In genomic region chr3:79784362-79784736, GRCm38 (mm10) we compare ENCODE assay signal across 8 mouse cellular contexts. TPM values are rescaled to one million over a fixed set of nuclear protein-coding genes. Genes with fewer than 3 reads are reported as not detected.
A peak's percentile ranks its signal among the peaks of the same experiment; 100 is the strongest.
DNase-seq lines count a peak whose midpoint lies in the region; ATAC-seq lines count a peak whose summit lies in the region.

No protein-coding gene starts in this region.

- peak; percentile 68 for ATAC-seq in kidney, embryonic 14.5 days (ENCODE audit: low FRiP score, low TSS enrichment)
- no peak for ATAC-seq in intestine, embryonic 14.5 days (replicated peaks; ENCODE audit: low FRiP score, low TSS enrichment, low read depth)
- peak; percentile 44; the same call in 1 of the 2 replicates for ATAC-seq in neural tube, embryonic 12.5 days (ENCODE audit: low FRiP score, low read depth)
- ATAC-seq in granulocyte monocyte progenitor cell, adult 5-6 weeks (replicated peaks; ENCODE audit: poor library complexity, severe bottlenecking): no peak

- H3K9me3 ChIP-seq in kidney, embryonic 14.5 days (ENCODE audit: control insufficient read depth, low read length): no peaks in the 10 kb centered on the region
- no peaks in the 10 kb centered on the region for H3K9me3 ChIP-seq in intestine, embryonic 14.5 days (ENCODE audit: control insufficient read depth, low read length)
- H3K9me3 ChIP-seq in neural tube, embryonic 12.5 days: no peaks in the 10 kb centered on the region

- peaks cover 6% of the 10 kb centered on the region; the same call in 1 of the 2 replicates for H3K4me1 ChIP-seq in kidney, embryonic 14.5 days (ENCODE audit: control insufficient read depth, insufficient read depth, low read length)
- peaks cover 9% of the 10 kb centered on the region; the same call in 1 of the 2 replicates for H3K4me1 ChIP-seq in intestine, embryonic 14.5 days (replicated peaks; ENCODE audit: control insufficient read depth, insufficient read depth, low read length)
- no peaks in the 10 kb centered on the region for H3K4me1 ChIP-seq in neural tube, embryonic 12.5 days

- peak overlapping the region; percentile 24 for H3K4me2 ChIP-seq in kidney, embryonic 14.5 days (replicated peaks; ENCODE audit: low read depth, low read length)
- H3K4me2 ChIP-seq in intestine, embryonic 14.5 days (ENCODE audit: low read length): peak overlapping the region; percentile 41
- no peak overlapping the region; the same call in 1 of the 2 replicates for H3K4me2 ChIP-seq in neural tube, embryonic 12.5 days (replicated peaks)

- no peaks in the 10 kb centered on the region for H3K36me3 ChIP-seq in kidney, embryonic 14.5 days (ENCODE audit: control insufficient read depth, insufficient read depth, low read length)
- H3K36me3 ChIP-seq in intestine, embryonic 14.5 days (ENCODE audit: control insufficient read depth, insufficient read depth, low read length): no peaks in the 10 kb centered on the region
- H3K36me3 ChIP-seq in neural tube, embryonic 12.5 days: no peaks in the 10 kb centered on the region

- no peak for DNase-seq in kidney, adult 11 months
- peak; percentile 41 for DNase-seq in embryo, embryonic 11 days
- DNase-seq in intestine, embryonic 14.5 days (ENCODE audit: low spot score): no peak
- no peak for DNase-seq in urinary bladder, postnatal 36 days (ENCODE audit: low spot score in 2 of 2)
- no peak for DNase-seq in T-cell, adult 2 months (ENCODE audit: low spot score)

- no peaks in the 10 kb centered on the region for H3K27me3 ChIP-seq in kidney, embryonic 14.5 days (ENCODE audit: control insufficient read depth, insufficient read depth, low read length)
- no peaks in the 10 kb centered on the region for H3K27me3 ChIP-seq in intestine, embryonic 14.5 days (replicated peaks; ENCODE audit: control insufficient read depth, insufficient read depth, low read length)
- no peaks in the 10 kb centered on the region for H3K27me3 ChIP-seq in neural tube, embryonic 12.5 days (replicated peaks)

- no peak overlapping the region for H3K9ac ChIP-seq in kidney, embryonic 14.5 days (ENCODE audit: low read depth, low read length)
- no peak overlapping the region for H3K9ac ChIP-seq in intestine, embryonic 14.5 days (ENCODE audit: low read length)
- no peak overlapping the region for H3K9ac ChIP-seq in neural tube, embryonic 12.5 days

- peak overlapping the region; percentile 2; the same call in 1 of the 2 replicates for H3K4me3 ChIP-seq in kidney, embryonic 14.5 days (ENCODE audit: low read length)
- H3K4me3 ChIP-seq in intestine, embryonic 14.5 days (ENCODE audit: low read depth, low read length): 0 out of 2 replicates have a peak overlapping the region, but pooled peaks have one; percentile 2
- no peak overlapping the region for H3K4me3 ChIP-seq in neural tube, embryonic 12.5 days

- no peak overlapping the region for H3K27ac ChIP-seq in kidney, embryonic 14.5 days (ENCODE audit: low read depth, low read length)
- H3K27ac ChIP-seq in intestine, embryonic 14.5 days (ENCODE audit: low read depth): no peak overlapping the region
- no peak overlapping the region for H3K27ac ChIP-seq in neural tube, embryonic 12.5 days

- WGBS in kidney, embryonic 14.5 days: 5% methylated on average over 11 of the region's 11 CpGs
- WGBS in intestine, embryonic 14.5 days: 5% methylated on average over 11 of the region's 11 CpGs
- WGBS in neural tube, embryonic 12.5 days: 14% methylated on average over 11 of the region's 11 CpGs

RNA-seq across cellular contexts. Expression of gene Rxfp1, which starts 46.7 kb away (rescaled TPM):
- not detected in 2 replicates for polyA plus RNA-seq in kidney, embryonic 14.5 days (2014; fragmentation: Nextera tagmentation; extraction: Ambion mirVana)
- polyA plus RNA-seq in intestine, embryonic 14.5 days (2014; fragmentation: Nextera tagmentation; extraction: Ambion mirVana): not detected in 2 replicates
- 0.09 and 0.27 TPM in 2 replicates for polyA plus RNA-seq in neural tube, embryonic 12.5 days (2016; fragmentation: Nextera tagmentation; extraction: Ambion mirVana)
- total RNA-seq in granulocyte monocyte progenitor cell, adult 5-6 weeks (2014; fragmentation: Nextera tagmentation): not detected in 2 replicates
- total RNA-seq in granulocyte monocyte progenitor cell, adult 5-6 weeks (2017): not detected in 2 replicates

Comparison
In these comparisons a context has a peak if more than half of its experiments do, and no peak if none do; other contexts are left out.
1. ATAC-seq: peak in kidney, embryonic 14.5 days (single experiment) and neural tube, embryonic 12.5 days (single experiment); none in intestine, embryonic 14.5 days (single experiment) and granulocyte monocyte progenitor cell, adult 5-6 weeks (single experiment).